Mouse (Mus musculus) hindbrain, embryonic 12.5 days (tissue): Measurements from ENCODE around the gene Clta. TPM values are rescaled to one million over a fixed set of nuclear protein-coding genes. Genes with fewer than 3 reads are reported as not detected.

Experiments
- ATAC-seq: fragments of 200-750 bp; cut with Nextera tagmentation; 2 replicates; pipeline ENCODE4 v1.8.0; 2017; ENCODE audit warnings: moderate TSS enrichment; ENCODE audit not compliant: low FRiP score
- H3K27ac ChIP-seq: fragments of 300-500 bp; sonication (generic); 2 replicates; pipeline ENCODE4 v1.5.1; 2016; ENCODE audit warnings: mild to moderate bottlenecking
- H3K27me3 ChIP-seq: fragments of 300-500 bp; sonication (generic); 2 replicates; pipeline ENCODE4 v1.6.1; 2016; ENCODE audit warnings: mild to moderate bottlenecking
- H3K36me3 ChIP-seq: fragments of 300-500 bp; sonication (generic); 2 replicates; pipeline ENCODE4 v1.6.1; 2016; ENCODE audit warnings: mild to moderate bottlenecking
- H3K4me1 ChIP-seq: fragments of 300-500 bp; sonication (generic); 2 replicates; pipeline ENCODE4 v1.6.1; 2016
- H3K4me2 ChIP-seq: fragments of 300-500 bp; sonication (generic); replicated peaks from 2 replicates; pipeline ENCODE4 v1.6.1; 2016; ENCODE audit warnings: mild to moderate bottlenecking
- H3K4me3 ChIP-seq: fragments of 300-500 bp; sonication (generic); 2 replicates; pipeline ENCODE4 v1.5.1; 2016; ENCODE audit warnings: mild to moderate bottlenecking
- H3K9ac ChIP-seq: fragments of 300-500 bp; sonication (generic); 2 replicates; pipeline ENCODE4 v1.6.1; 2016; ENCODE audit warnings: mild to moderate bottlenecking, moderate library complexity
- H3K9me3 ChIP-seq: fragments of 300-500 bp; sonication (generic); replicated peaks from 2 replicates; pipeline ENCODE4 v1.6.1; 2016; ENCODE audit warnings: mild to moderate bottlenecking
- WGBS: fragments of 180-500 bp; shearing (Covaris S2); methylation state at CpG from one replicate; pipeline ENCODE4 v1.1.7; 2016; 5-methylcytosine and 5-hydroxymethylcytosine counted together
- polyA plus RNA-seq: library from polyadenylated mRNA; unstranded; fragments of >200 nt; fragmentation: Nextera tagmentation; extraction: Ambion mirVana; gene quantifications from 2 replicates; pipeline ENCODE4 v1.2.1, GENCODE M21; 2016

Clta gene
- 266 and 282 TPM in 2 replicates for polyA plus RNA-seq

DNA sequence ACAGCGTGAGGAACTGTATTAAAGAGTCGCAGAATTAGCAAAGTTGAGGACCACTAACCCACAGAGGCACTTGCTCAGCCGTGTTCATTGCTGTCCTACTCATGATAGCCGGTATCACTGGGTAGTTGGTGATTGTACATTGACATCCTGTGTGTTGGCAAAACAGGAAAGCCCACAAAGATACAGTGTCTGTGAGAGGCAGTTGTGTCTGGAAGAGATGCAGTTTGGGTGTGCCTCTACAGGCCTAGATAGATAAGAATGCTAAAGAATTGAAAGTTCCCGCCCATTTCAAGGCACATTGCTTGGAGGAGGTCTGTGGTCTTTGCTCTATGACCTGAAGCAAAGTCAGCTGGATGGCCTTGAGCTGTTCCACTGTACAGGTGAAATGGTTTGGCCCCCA lies at the start of gene Clta:
Clta (plus strand) TSS at position 327 of the 400 bp plus-strand sequence.
- 91% methylated on average over 5 of the region's 5 CpGs for WGBS
- no peak within 1 kb of the TSS for H3K9ac ChIP-seq
- no peaks in the 10 kb centered on the region for H3K4me1 ChIP-seq
- no peaks in the 10 kb centered on the region for H3K9me3 ChIP-seq
- no peak within 1 kb of the TSS for H3K4me3 ChIP-seq
- H3K4me2 ChIP-seq: no peak within 1 kb of the TSS
- H3K27me3 ChIP-seq: no peaks in the 10 kb centered on the region
- no peak within 1 kb of the TSS for H3K27ac ChIP-seq
- H3K36me3 ChIP-seq: no peaks in the 10 kb centered on the region
- no peak for ATAC-seq

GRCm38 (mm10) chr4:43957292-43957845 lies 46.9 kb upstream of the Clta start, which contains the start of gene Glipr2:
TSS of gene Glipr2 (plus strand) at chr4:43957401.
- Histone ChIP-seq H3K4me2 (peak within 1 kb of the TSS; percentile 93), H3K4me1 (peaks cover 20% of the 10 kb centered on the region), H3K9ac (peak within 1 kb of the TSS; percentile 79), H3K36me3 (no peaks in the 10 kb centered on the region), H3K9me3 (no peaks in the 10 kb centered on the region), H3K4me3 (peak within 1 kb of the TSS; percentile 74), H3K27me3 (peaks cover 15% of the 10 kb centered on the region; the same call in 1 of the 2 replicates), H3K27ac (peak within 1 kb of the TSS; percentile 88)
- WGBS: under 1% methylated on average over 45 of the region's 45 CpGs
- peak; percentile 91 for ATAC-seq

GRCm38 (mm10) chr4:43957846-43958461 lies 46.3 kb upstream of the Clta start:
- ATAC-seq: peak; percentile 89
- Histone ChIP-seq H3K4me2 (peak overlapping the region; percentile 93), H3K9ac (peak overlapping the region; percentile 79), H3K36me3 (no peaks in the 10 kb centered on the region), H3K4me3 (peak overlapping the region; percentile 74), H3K27ac (peak overlapping the region; percentile 88), H3K27me3 (peaks cover 15% of the 10 kb centered on the region; the same call in 1 of the 2 replicates), H3K4me1 (peaks cover 20% of the 10 kb centered on the region), H3K9me3 (no peaks in the 10 kb centered on the region)
- WGBS: under 1% methylated on average over 26 of the region's 26 CpGs

- no peak for ATAC-seq
- Histone ChIP-seq H3K36me3 (no peaks in the 10 kb centered on the region), H3K9me3 (no peaks in the 10 kb centered on the region), H3K9ac (no peak overlapping the region), H3K27me3 (peaks cover 15% of the 10 kb centered on the region; the same call in 1 of the 2 replicates), H3K4me2 (0 out of 2 replicates have a peak overlapping the region, but pooled peaks have one; percentile 93), H3K27ac (no peak overlapping the region), H3K4me1 (peaks cover 20% of the 10 kb centered on the region), H3K4me3 (no peak overlapping the region)
- 65% methylated on average over 9 of the region's 9 CpGs for WGBS
Measured at GRCm38 (mm10) chr4:43959523-43960179, 44.6 kb upstream of the Clta start.

DNA sequence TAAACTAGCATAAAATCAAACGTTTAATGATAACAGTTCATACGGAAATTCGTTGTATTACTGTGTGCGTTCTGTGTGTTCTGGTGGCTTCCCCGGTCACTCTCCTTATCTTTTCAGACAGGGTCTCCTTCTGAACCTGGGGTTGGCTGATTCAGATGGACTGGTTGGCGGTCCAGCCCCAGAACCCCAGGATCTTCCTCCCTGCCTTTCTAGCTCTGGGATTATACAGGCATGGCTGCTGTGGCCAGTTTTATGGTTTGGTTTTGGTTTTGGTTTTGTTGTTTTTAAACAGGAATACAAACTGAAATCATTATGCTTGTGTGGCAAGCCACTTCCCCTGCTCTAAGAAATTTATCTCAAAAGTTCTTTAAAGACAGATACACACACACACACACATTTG lies 44.0 kb upstream of the Clta start:
- 89% methylated on average over 6 of the region's 6 CpGs for WGBS

GRCm38 (mm10) chr4:43964326-43964833 lies 39.9 kb upstream of the Clta start:
- Histone ChIP-seq H3K36me3 (no peaks in the 10 kb centered on the region), H3K4me2 (no peak overlapping the region), H3K9me3 (no peaks in the 10 kb centered on the region), H3K4me1 (peaks cover 28% of the 10 kb centered on the region), H3K9ac (no peak overlapping the region), H3K4me3 (no peak overlapping the region), H3K27me3 (peaks cover 3% of the 10 kb centered on the region; the same call in 1 of the 2 replicates), H3K27ac (no peak overlapping the region)
- 46% methylated on average over 2 of the region's 2 CpGs for WGBS
- ATAC-seq: no peak

More for the DNA sequence above, 44.0 kb upstream of the Clta start:
- H3K9me3 ChIP-seq: no peaks in the 10 kb centered on the region
- peaks cover 24% of the 10 kb centered on the region for H3K4me1 ChIP-seq
- no peak overlapping the region for H3K4me2 ChIP-seq
- H3K27ac ChIP-seq: no peak overlapping the region
- peaks cover 15% of the 10 kb centered on the region; the same call in 1 of the 2 replicates for H3K27me3 ChIP-seq
- H3K4me3 ChIP-seq: no peak overlapping the region
- no peak for ATAC-seq
- H3K36me3 ChIP-seq: no peaks in the 10 kb centered on the region
- H3K9ac ChIP-seq: no peak overlapping the region

- Histone ChIP-seq H3K4me2 (no peak overlapping the region), H3K27me3 (no peaks in the 10 kb centered on the region; the same call in 1 of the 2 replicates), H3K36me3 (no peaks in the 10 kb centered on the region), H3K27ac (no peak overlapping the region), H3K4me3 (no peak overlapping the region), H3K9me3 (no peaks in the 10 kb centered on the region), H3K4me1 (peaks cover 31% of the 10 kb centered on the region), H3K9ac (no peak overlapping the region; the same call in 1 of the 2 replicates)
- WGBS: 45% methylated on average over 4 of the region's 4 CpGs
- ATAC-seq: no peak
Measured at GRCm38 (mm10) chr4:43964951-43965684, 39.1 kb upstream of the Clta start.

DNA sequence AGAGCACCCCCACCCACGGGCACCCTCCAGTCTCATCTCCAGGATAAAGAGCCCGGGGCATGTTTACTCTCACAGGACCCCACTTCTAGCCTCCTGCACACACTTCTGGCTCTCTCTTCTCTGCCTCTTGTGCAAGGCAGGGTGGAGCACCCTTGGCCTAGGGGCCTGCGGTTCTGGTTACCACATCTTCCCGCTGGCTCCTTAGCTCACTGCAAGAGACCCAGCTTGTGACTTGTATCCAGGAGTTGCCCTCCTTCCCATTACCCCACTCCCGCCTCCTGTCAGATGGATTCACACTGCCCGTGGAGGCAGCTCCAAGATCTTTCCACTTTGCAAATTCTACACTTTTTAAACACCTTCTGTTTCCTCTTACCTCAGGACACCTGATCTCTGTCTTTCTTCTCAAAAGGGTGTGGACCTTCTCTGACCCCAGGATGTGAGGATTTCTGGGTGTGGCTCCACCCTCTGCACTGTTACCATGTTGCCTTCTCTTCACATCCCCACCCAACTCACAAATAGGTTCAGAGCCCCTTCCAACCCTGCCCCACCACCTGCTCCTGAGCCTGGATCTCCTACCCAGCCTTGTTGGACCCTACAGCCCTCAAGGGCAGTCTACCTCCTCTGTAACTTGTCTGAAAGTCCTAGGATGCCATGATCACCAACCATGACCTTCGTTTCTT lies 38.3 kb upstream of the Clta start:
- 91% methylated on average over 7 of the region's 7 CpGs for WGBS

DNA sequence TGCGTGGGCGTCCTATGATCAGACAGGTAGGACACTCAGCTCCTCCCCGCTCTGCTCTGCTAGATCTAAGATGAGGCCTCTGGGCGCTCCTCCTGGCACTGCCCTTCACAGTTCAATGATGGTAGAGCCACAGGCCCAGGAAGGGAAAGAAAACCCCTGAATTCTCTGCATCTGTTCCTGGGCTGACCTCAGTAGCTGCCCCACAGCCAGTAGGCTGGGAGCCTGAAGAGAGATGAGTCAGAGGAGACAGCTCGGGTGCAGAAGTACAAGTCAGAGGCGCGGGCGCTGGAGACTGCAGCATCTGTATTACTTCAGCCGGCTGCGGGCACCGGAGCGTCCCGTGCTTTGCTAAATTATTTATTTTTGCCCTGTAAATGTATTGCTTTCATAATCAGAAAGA lies 35.6 kb upstream of the Clta start:
- Histone ChIP-seq H3K36me3 (no peaks in the 10 kb centered on the region), H3K4me2 (0 out of 2 replicates have a peak overlapping the region, but pooled peaks have one; percentile 8), H3K4me3 (no peak overlapping the region), H3K27ac (no peak overlapping the region), H3K9me3 (no peaks in the 10 kb centered on the region), H3K9ac (0 out of 2 replicates have a peak overlapping the region, but pooled peaks have one; percentile 23), H3K4me1 (peaks cover 52% of the 10 kb centered on the region), H3K27me3 (no peaks in the 10 kb centered on the region)
- ATAC-seq: no peak
- WGBS: 49% methylated on average over 13 of the region's 13 CpGs

More for the DNA sequence above, 38.3 kb upstream of the Clta start:
- H3K9me3 ChIP-seq: no peaks in the 10 kb centered on the region
- no peak for ATAC-seq
- H3K27ac ChIP-seq: no peak overlapping the region
- no peak overlapping the region for H3K4me2 ChIP-seq
- peaks cover 34% of the 10 kb centered on the region for H3K4me1 ChIP-seq
- no peaks in the 10 kb centered on the region for H3K36me3 ChIP-seq
- no peak overlapping the region for H3K9ac ChIP-seq
- H3K4me3 ChIP-seq: no peak overlapping the region
- H3K27me3 ChIP-seq: no peaks in the 10 kb centered on the region; the same call in 1 of the 2 replicates

GRCm38 (mm10) chr4:43969373-43969772 lies 34.9 kb upstream of the Clta start:
- no peak for ATAC-seq
- 17% methylated on average over 4 of the region's 4 CpGs for WGBS
- Histone ChIP-seq H3K4me3 (no peak overlapping the region), H3K9ac (0 out of 2 replicates have a peak overlapping the region, but pooled peaks have one; percentile 28), H3K27ac (no peak overlapping the region), H3K27me3 (no peaks in the 10 kb centered on the region), H3K9me3 (no peaks in the 10 kb centered on the region), H3K36me3 (no peaks in the 10 kb centered on the region), H3K4me1 (peaks cover 53% of the 10 kb centered on the region), H3K4me2 (no peak overlapping the region)
